Mouse (Mus musculus) mammary gland, adult 2 months (tissue): ENCODE measurements around the gene Lamp3. TPM values are rescaled to one million over a fixed set of nuclear protein-coding genes. Genes with fewer than 3 reads are reported as not detected.

Experiments used
- polyA plus RNA-seq: library from polyadenylated mRNA; depleted of rRNA; stranded (reverse); fragments of >200 nt; gene quantifications from 2 replicates; pipeline ENCODE4 v1.2.3, GENCODE M21; 2012; ENCODE audit warnings: low replicate concordance; rRNA removed

The Lamp3 gene
- 0.10 and 0.14 TPM in 2 replicates for polyA plus RNA-seq

DNA sequence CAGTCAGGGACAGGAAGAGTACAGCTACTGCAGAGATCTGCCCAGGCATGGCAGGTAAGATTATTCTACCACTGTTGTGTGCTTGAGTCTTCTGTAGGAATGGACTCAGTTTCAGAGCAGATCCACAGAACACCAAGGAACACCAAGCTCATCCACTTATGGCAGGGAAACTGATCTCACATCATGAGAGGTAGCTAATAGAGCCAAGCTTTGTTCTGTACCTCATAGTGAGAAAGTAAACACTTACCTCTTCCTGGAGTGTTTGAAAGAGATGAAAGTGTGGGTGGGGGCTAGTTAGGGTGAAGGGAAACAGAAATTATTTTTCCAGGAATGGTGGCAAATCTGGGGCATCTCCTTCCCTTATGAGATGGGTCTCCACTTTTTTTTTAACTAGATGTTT lies at the start of gene Lamp3:
Gene Lamp3 (minus strand): TSS at position 160 of the 400 bp plus-strand sequence.

DNA sequence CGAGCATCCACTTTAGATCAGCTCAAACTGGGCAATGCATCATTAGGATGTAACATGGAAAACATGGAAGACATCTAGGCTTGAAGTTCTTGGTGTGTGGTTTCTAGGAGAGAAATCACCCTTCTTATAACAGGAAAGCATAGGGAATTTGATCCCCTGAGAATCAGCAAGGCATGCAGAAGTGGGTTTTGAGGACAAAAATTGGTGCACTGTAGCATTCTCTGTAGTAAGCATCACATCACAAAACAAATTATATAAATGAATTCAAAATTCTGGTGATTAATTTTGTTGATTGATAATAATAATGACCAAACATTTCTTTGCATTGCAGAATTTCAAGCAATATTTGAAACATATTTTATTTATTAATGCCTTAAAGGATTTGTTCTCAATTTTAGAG lies 76.4 kb downstream of the Lamp3 start, which contains the start of gene Olfr171:
Gene Olfr171 (minus strand): TSS at position 101 of the 400 bp plus-strand sequence.

DNA sequence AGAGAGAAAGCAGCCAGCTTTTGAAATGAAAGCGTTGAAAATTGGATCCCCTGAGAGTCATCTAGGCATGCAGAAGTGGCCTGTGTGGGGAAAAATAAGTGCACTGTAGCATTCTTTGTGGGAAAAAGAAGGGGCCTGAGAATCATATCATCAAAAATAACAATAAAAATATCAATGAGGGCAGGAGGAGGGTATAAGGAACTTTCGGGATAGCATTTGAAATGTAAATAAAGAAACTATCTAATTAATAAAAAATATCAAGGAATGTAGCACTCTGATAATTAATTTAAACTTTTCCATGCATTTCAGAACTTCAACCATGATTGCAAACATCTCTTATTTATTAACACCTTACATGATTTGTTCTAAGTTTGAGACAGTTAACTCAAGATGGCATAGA lies 94.4 kb downstream of the Lamp3 start, which contains the start of gene Olfr170:
Gene Olfr170 (minus strand): TSS at position 101 of the 400 bp plus-strand sequence.

Other genes starting within 250 kb of the Lamp3 start
- 0.11 TPM in 1 of 2 replicates, not detected in the other for gene Olfr166, start 222.7 kb downstream of the Lamp3 start, polyA plus RNA-seq
- gene Olfr167, start 184.1 kb downstream of the Lamp3 start, polyA plus RNA-seq: not detected in 2 replicates
- gene Olfr168, start 170.8 kb downstream of the Lamp3 start, polyA plus RNA-seq: not detected in 2 replicates
- not detected in 2 replicates for gene Olfr169, start 134.6 kb downstream of the Lamp3 start, polyA plus RNA-seq
- not detected in 2 replicates for gene Olfr170, start 94.5 kb downstream of the Lamp3 start, polyA plus RNA-seq
- gene Olfr171, start 76.5 kb downstream of the Lamp3 start, polyA plus RNA-seq: not detected in 2 replicates
- 2.3 and 4.2 TPM in 2 replicates for gene B3gnt5, start 53.8 kb upstream of the Lamp3 start, polyA plus RNA-seq